In the genomic region with DNA sequence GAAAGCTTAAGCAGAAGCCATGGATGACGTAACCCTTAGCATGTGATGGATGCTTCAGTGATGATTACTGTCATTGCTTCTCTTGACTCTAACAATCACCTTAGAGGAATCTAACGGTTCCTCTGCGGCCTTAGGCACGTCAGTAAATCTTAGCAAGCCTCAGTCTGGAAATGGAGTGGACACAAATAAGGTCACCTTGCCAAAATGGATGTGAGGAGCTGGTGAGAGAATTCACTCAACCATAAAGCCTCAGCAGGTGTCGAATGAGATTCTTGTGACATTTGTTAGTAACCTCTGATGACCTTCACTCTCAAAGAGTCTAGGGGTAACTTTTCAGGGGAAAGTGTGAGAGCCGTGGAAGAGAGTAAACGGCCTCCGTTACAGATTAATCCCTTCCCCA, we compare ENCODE assay signal across 9 mouse cellular contexts.
DNase-seq lines count a peak whose midpoint lies in the region; ATAC-seq and TF ChIP-seq lines count a peak whose summit lies in the region.
"Had no signal": no experiment of that assay in that cellular context is flagged by ENCODE, and none has a peak within 500 bp of the region (broad histone marks: within the 10 kb centered on the region; RNA-seq: fewer than 3 reads in every experiment).

No protein-coding gene starts in this region.

- TF ChIP-seq CTCF in heart, postnatal 0 days (IDR thresholded peaks at IDR 0.05; ENCODE audit: low read depth), result no peak
- no peak for TF ChIP-seq CTCF in Patski (IDR thresholded peaks at IDR 0.05)

- TF ChIP-seq EP300 in heart, postnatal 0 days (IDR thresholded peaks at IDR 0.05; ENCODE audit: low read depth), result no peak

- peaks cover under 1% of the 10 kb centered on the region for H3K36me3 ChIP-seq in heart, postnatal 0 days (replicated peaks; ENCODE audit: control insufficient read depth, insufficient read depth, low read length)
- H3K36me3 ChIP-seq in kidney, embryonic 14.5 days (ENCODE audit: control insufficient read depth, insufficient read depth, low read length), result no peaks in the 10 kb centered on the region
- H3K36me3 ChIP-seq: G1E had no signal

- H3K27ac ChIP-seq in heart, postnatal 0 days (ENCODE audit: low read depth), result peak overlapping the region; percentile 67
- H3K27ac ChIP-seq in kidney, embryonic 14.5 days (ENCODE audit: low read depth, low read length), result no peak overlapping the region

- no peak for DNase-seq in heart, postnatal 0 days (ENCODE audit: low spot score)
- no peak for DNase-seq in heart, postnatal 36 days
- DNase-seq in 3T3-L1 (ENCODE audit: low read depth, low spot score) (peak; percentile 16), Patski (ENCODE audit: low read depth, low spot score) (peak; percentile 78)
- no peak for DNase-seq in urinary bladder, adult 18-20 months (ENCODE audit: low spot score in 2 of 2)
- no peak for DNase-seq in gastrocnemius, adult 18-20 months (ENCODE audit: low spot score)
- DNase-seq: thymus, postnatal 25 days had no signal

- intact Hi-C loops in heart, postnatal 36 days (cut with DNase I), result loop anchor here (5.0 kb wide), 1 partner anchor 64 kb away; no protein-coding TSS in a partner anchor

- WGBS in heart, postnatal 0 days, result 39% methylated on average over 8 of the region's 8 CpGs
- WGBS in kidney, embryonic 14.5 days, result 34% methylated on average over 8 of the region's 8 CpGs

- POLR2A ChIA-PET in Patski (lab: Charles Lee), result no interaction called here

- CTCF ChIA-PET in Patski (lab: Charles Lee), result interaction anchor here (0.8 to 1.3 kb wide), 4 partner anchors 9 to 72 kb away, joined by 3 to 4 read pairs (median 3); no protein-coding TSS in a partner anchor

- in situ Hi-C loops in Patski (cut with MboI; ENCODE audit: low pct_unique_long_range_greater_than_20kb), result loop anchor here (5.0 kb wide), 1 partner anchor 191 kb away; no protein-coding TSS in a partner anchor

- ATAC-seq in heart, postnatal 0 days (ENCODE audit: insufficient read depth, low read depth), result no peak
- ATAC-seq in Patski, result peak; percentile 58
- peak; percentile 16; the same call in 1 of the 2 replicates for ATAC-seq in kidney, embryonic 14.5 days (ENCODE audit: low FRiP score, low TSS enrichment)

- no peak overlapping the region for H3K4me2 ChIP-seq in heart, postnatal 0 days (ENCODE audit: low read depth, low read length)
- no peak overlapping the region for H3K4me2 ChIP-seq in kidney, embryonic 14.5 days (replicated peaks; ENCODE audit: low read depth, low read length)

- H3K27me3 ChIP-seq in heart, postnatal 0 days (ENCODE audit: control insufficient read depth, insufficient read depth, low read length), result no peaks in the 10 kb centered on the region
- no peaks in the 10 kb centered on the region for H3K27me3 ChIP-seq in Patski
- no peaks in the 10 kb centered on the region for H3K27me3 ChIP-seq in kidney, embryonic 14.5 days (ENCODE audit: control insufficient read depth, insufficient read depth, low read length)

- H3K9ac ChIP-seq in heart, postnatal 0 days (replicated peaks; ENCODE audit: low read depth, low read length), result peak overlapping the region; percentile 41; the same call in 1 of the 2 replicates
- H3K9ac ChIP-seq in kidney, embryonic 14.5 days (ENCODE audit: low read depth, low read length), result no peak overlapping the region

- peaks cover 16% of the 10 kb centered on the region for H3K4me1 ChIP-seq in heart, postnatal 0 days (ENCODE audit: control insufficient read depth, insufficient read depth)
- peaks cover 8% of the 10 kb centered on the region; the same call in 1 of the 2 replicates for H3K4me1 ChIP-seq in kidney, embryonic 14.5 days (ENCODE audit: control insufficient read depth, insufficient read depth, low read length)

- H3K9me3 ChIP-seq in heart, postnatal 0 days (replicated peaks; ENCODE audit: control insufficient read depth, low read length), result no peaks in the 10 kb centered on the region
- no peaks in the 10 kb centered on the region for H3K9me3 ChIP-seq in kidney, embryonic 14.5 days (ENCODE audit: control insufficient read depth, low read length)
- H3K9me3 ChIP-seq: G1E had no signal

- H3K4me3 ChIP-seq in heart, postnatal 0 days (ENCODE audit: low read depth, low read length), result no peak overlapping the region
- no peak overlapping the region for H3K4me3 ChIP-seq in kidney, embryonic 14.5 days (ENCODE audit: low read length)

Comparison
In these comparisons a context has a peak if more than half of its experiments do, and no peak if none do; other contexts are left out.
1. DNase-seq: peak in 3T3-L1 (single experiment) and Patski (single experiment); none in heart, postnatal 0 days (single experiment), heart, postnatal 36 days (0 of 2), urinary bladder, adult 18-20 months (0 of 2) and gastrocnemius, adult 18-20 months (single experiment).